Mouse (Mus musculus) CH12.LX (cell line): Measurements from ENCODE around the gene Wbp11. TPM values are rescaled to one million over a fixed set of nuclear protein-coding genes. Genes with fewer than 3 reads are reported as not detected.

Experiments
- DNase-seq: peaks from one replicate; pipeline ENCODE4 v3.0.0-alpha.2; 2013; ENCODE audit errors: extremely low read depth
- H3K27ac ChIP-seq: 2 replicates; pipeline ENCODE4 v1.5.1; 2012; ENCODE audit warnings: low read depth, mild to moderate bottlenecking, control low read depth, moderate library complexity; ENCODE audit not compliant: insufficient read depth
- H3K27me3 ChIP-seq: replicated peaks from 2 replicates; pipeline ENCODE3; 2012; ENCODE audit warnings: inconsistent platforms
- H3K36me3 ChIP-seq, 2 experiments: replicated peaks in 1 of 2; 2 replicates each; pipeline versions ENCODE3 to v1.6.1; 2012; ENCODE audit warnings: inconsistent platforms in 1 of 2, low read length in 1 of 2, mild to moderate bottlenecking in 1 of 2, mixed read lengths in 1 of 2, moderate library complexity in 1 of 2; ENCODE audit not compliant: control insufficient read depth in 1 of 2, insufficient read depth in 1 of 2
- H3K4me1 ChIP-seq, 2 experiments: 2 replicates each; pipeline ENCODE4 v1.6.1; 2012; ENCODE audit warnings: inconsistent platforms in 1 of 2, moderate library complexity in 1 of 2; ENCODE audit not compliant: insufficient read depth in 2 of 2, control insufficient read depth in 1 of 2
- H3K4me2 ChIP-seq: 2 replicates; pipeline ENCODE4 v1.6.1; 2012; ENCODE audit warnings: low read depth, mild to moderate bottlenecking, control low read depth; ENCODE audit not compliant: poor library complexity, insufficient read depth, severe bottlenecking
- H3K4me3 ChIP-seq, 3 experiments: fragments of 150-350 bp in 1 of 3; sonication (generic) in 1 of 3; replicated peaks in 1 of 3; 2 replicates each; pipeline versions ENCODE3 to v1.5.1; 2011 to 2012; ENCODE audit warnings: low read depth in 2 of 3, low read length in 2 of 3, mild to moderate bottlenecking in 2 of 3, moderate library complexity in 2 of 3, control low read depth in 1 of 3, improper control_type of control experiment in 1 of 3, inconsistent platforms in 1 of 3, mixed read lengths in 1 of 3; ENCODE audit not compliant: poor library complexity in 1 of 3
- H3K79me2 ChIP-seq: replicated peaks from 2 replicates; pipeline ENCODE4 v1.6.1; 2012; ENCODE audit warnings: mild to moderate bottlenecking, moderate library complexity; ENCODE audit not compliant: control insufficient read depth, poor library complexity, insufficient read depth, severe bottlenecking; ENCODE audit errors: extremely low read depth
- H3K9ac ChIP-seq: 2 replicates; pipeline ENCODE4 v1.6.1; 2012; ENCODE audit warnings: low read depth, mild to moderate bottlenecking, control low read depth, moderate library complexity; ENCODE audit not compliant: insufficient read depth
- H3K9me3 ChIP-seq: replicated peaks from 2 replicates; pipeline ENCODE3; 2012; ENCODE audit warnings: low read length, inconsistent platforms, mixed read lengths
- BHLHE40 ChIP-seq: IDR thresholded peaks from 2 replicates; pipeline ENCODE4 v1.6.1; 2011; ENCODE audit warnings: mild to moderate bottlenecking, low read depth, low read length, improper control_type of control experiment
- CHD1 ChIP-seq: IDR thresholded peaks from 2 replicates; pipeline ENCODE4 v1.6.1; 2012; ENCODE audit warnings: low read depth, low read length, improper control_type of control experiment, inconsistent platforms
- CHD2 ChIP-seq: IDR thresholded peaks from 2 replicates; pipeline ENCODE4 v1.6.1; 2011; ENCODE audit warnings: low read length, improper control_type of control experiment
- E2F4 ChIP-seq: IDR thresholded peaks from 2 replicates; pipeline ENCODE4 v1.6.1; 2011; ENCODE audit warnings: low read depth, low read length, improper control_type of control experiment; ENCODE audit not compliant: insufficient replicate concordance
- ELF1 ChIP-seq: IDR thresholded peaks from 2 replicates; pipeline ENCODE4 v1.6.1; 2014; ENCODE audit warnings: low read depth, mild to moderate bottlenecking, inconsistent platforms, low read length, improper control_type of control experiment
- EP300 ChIP-seq: IDR thresholded peaks from 2 replicates; pipeline ENCODE4 v1.6.1; 2011; ENCODE audit warnings: low read length, improper control_type of control experiment
- ETS1 ChIP-seq: conservative IDR thresholded peaks from 2 replicates; pipeline ENCODE4 v1.6.1; 2012; ENCODE audit warnings: low read depth, mild to moderate bottlenecking, inconsistent platforms, low read length, improper control_type of control experiment, moderate library complexity
- GABPA ChIP-seq: IDR thresholded peaks from 2 replicates; pipeline ENCODE4 v1.6.1; 2012; ENCODE audit warnings: low read depth, low read length, improper control_type of control experiment, inconsistent platforms; ENCODE audit not compliant: insufficient replicate concordance
- HCFC1 ChIP-seq: IDR thresholded peaks from 2 replicates; pipeline ENCODE4 v1.6.1; 2012; ENCODE audit warnings: low read depth, mild to moderate bottlenecking, inconsistent platforms, low read length, improper control_type of control experiment
- IRF4 ChIP-seq: IDR thresholded peaks from 2 replicates; pipeline ENCODE4 v1.6.1; 2014; ENCODE audit warnings: low read depth, mild to moderate bottlenecking, inconsistent platforms, low read length, improper control_type of control experiment
- JUN ChIP-seq: IDR thresholded peaks from 2 replicates; pipeline ENCODE4 v1.6.1; 2011; ENCODE audit warnings: low read depth, mild to moderate bottlenecking, low read length, improper control_type of control experiment, moderate library complexity; ENCODE audit not compliant: insufficient read depth
- KAT2A ChIP-seq: IDR thresholded peaks from 2 replicates; pipeline ENCODE4 v1.6.1; 2012; ENCODE audit warnings: low read length, improper control_type of control experiment, inconsistent platforms; ENCODE audit not compliant: insufficient replicate concordance
- MAFK ChIP-seq: IDR thresholded peaks from 2 replicates; pipeline ENCODE4 v1.6.1; 2011; ENCODE audit warnings: low read length, improper control_type of control experiment; ENCODE audit not compliant: insufficient replicate concordance
- MAX ChIP-seq: IDR thresholded peaks from 2 replicates; pipeline ENCODE4 v1.6.1; 2011; ENCODE audit warnings: low read length, improper control_type of control experiment
- MAZ ChIP-seq: IDR thresholded peaks from 2 replicates; pipeline ENCODE4 v1.6.1; 2012; ENCODE audit warnings: low read depth, mild to moderate bottlenecking, inconsistent platforms, low read length, improper control_type of control experiment, moderate library complexity
- MEF2A ChIP-seq: IDR thresholded peaks from 2 replicates; pipeline ENCODE4 v1.6.1; 2014; ENCODE audit warnings: low read depth, mild to moderate bottlenecking, inconsistent platforms, low read length, improper control_type of control experiment, borderline replicate concordance
- MXI1 ChIP-seq: IDR thresholded peaks from 2 replicates; pipeline ENCODE4 v1.6.1; 2011; ENCODE audit warnings: mild to moderate bottlenecking, low read depth, low read length, improper control_type of control experiment
- MYC ChIP-seq: IDR thresholded peaks from 2 replicates; pipeline ENCODE4 v1.6.1; 2011; ENCODE audit warnings: low read depth, mild to moderate bottlenecking, improper control_type of control experiment, low read length
- NELFE ChIP-seq: IDR thresholded peaks from 2 replicates; pipeline ENCODE4 v1.6.1; 2011; ENCODE audit warnings: low read depth, low read length, improper control_type of control experiment
- PAX5 ChIP-seq: IDR thresholded peaks from 2 replicates; pipeline ENCODE4 v1.6.1; 2012; ENCODE audit warnings: low read length, inconsistent platforms, mixed read lengths
- POLR2AphosphoS2 ChIP-seq: IDR thresholded peaks from 2 replicates; pipeline ENCODE4 v1.6.1; 2011; ENCODE audit warnings: low read depth, low read length, improper control_type of control experiment
- RAD21 ChIP-seq: IDR thresholded peaks from 2 replicates; pipeline ENCODE4 v1.6.1; 2011; ENCODE audit warnings: low read depth, mild to moderate bottlenecking, low read length, improper control_type of control experiment, moderate library complexity
- RCOR1 ChIP-seq: conservative IDR thresholded peaks from 2 replicates; pipeline ENCODE4 v1.6.1; 2012; ENCODE audit warnings: low read depth, mild to moderate bottlenecking, inconsistent platforms, low read length, improper control_type of control experiment
- SIN3A ChIP-seq: IDR thresholded peaks from 2 replicates; pipeline ENCODE4 v1.6.1; 2012; ENCODE audit warnings: low read length, improper control_type of control experiment, inconsistent platforms
- SMC3 ChIP-seq: IDR thresholded peaks from 2 replicates; pipeline ENCODE4 v1.6.1; 2011; ENCODE audit warnings: low read depth, low read length, improper control_type of control experiment
- TBP ChIP-seq: conservative IDR thresholded peaks from 2 replicates; pipeline ENCODE4 v1.6.1; 2011; ENCODE audit warnings: low read depth, low read length, improper control_type of control experiment
- UBTF ChIP-seq: IDR thresholded peaks from 2 replicates; pipeline ENCODE4 v1.6.1; 2012; ENCODE audit warnings: low read depth, mild to moderate bottlenecking, inconsistent platforms, low read length, improper control_type of control experiment, moderate library complexity
- USF1 ChIP-seq: IDR thresholded peaks from 2 replicates; pipeline ENCODE4 v1.6.1; 2014; ENCODE audit warnings: low read depth, mild to moderate bottlenecking, inconsistent platforms, low read length, improper control_type of control experiment
- USF2 ChIP-seq: conservative IDR thresholded peaks from 2 replicates; pipeline ENCODE4 v1.6.1; 2011; ENCODE audit warnings: low read depth, low read length, improper control_type of control experiment
- ZC3H11A ChIP-seq: IDR thresholded peaks from 2 replicates; pipeline ENCODE4 v1.6.1; 2012; ENCODE audit warnings: low read depth, mild to moderate bottlenecking, inconsistent platforms, low read length, improper control_type of control experiment
- ZMIZ1 ChIP-seq: IDR thresholded peaks from 2 replicates; pipeline ENCODE4 v1.6.1; 2012; ENCODE audit warnings: low read depth, mild to moderate bottlenecking, inconsistent platforms, low read length, improper control_type of control experiment
- ZNF384 ChIP-seq: IDR thresholded peaks from 2 replicates; pipeline ENCODE4 v1.6.1; 2012; ENCODE audit warnings: low read depth, low read length, improper control_type of control experiment, inconsistent platforms
- dilution Hi-C: fragments of 300-500 bp; cut with MboI; formaldehyde crosslinking; loops from 2 replicates; pipeline ENCODE4 v1.14.3; 2020; ENCODE audit warnings: low sequenced_read_pairs; ENCODE audit not compliant: extremely low pct_unique_long_range_greater_than_20kb, extremely low pct_ligation_motif_present
- in situ Hi-C: fragments of 300-500 bp; cut with MboI; formaldehyde crosslinking; loops from 3 replicates; pipeline ENCODE4 v1.14.3; 2019; ENCODE audit warnings: low sequenced_read_pairs, low pct_ligation_motif_present, low pct_unique_long_range_greater_than_20kb, mixed read lengths
- polyA plus RNA-seq: library from polyadenylated mRNA; unstranded; fragments of >175 nt; gene quantifications from 2 replicates; pipeline ENCODE4 v1.2.1, GENCODE M21; 2012; ENCODE audit warnings: low read depth; ENCODE audit not compliant: insufficient read length
- total RNA-seq, 2 experiments: library from RNA; depleted of rRNA; stranded (reverse); fragments of 300-350 nt in 1 of 2; fragments of >200 nt in 1 of 2; gene quantifications; 2 replicates each; pipeline ENCODE4 v1.2.3; 2012 to 2014

The Wbp11 gene
- total and polyA plus RNA-seq, 3 experiments: 27.7 to 189 (median 51.3) TPM

GRCm38 (mm10) chr6:136809673-136810072 is 18.4 kb downstream of the Wbp11 start:
- Histone ChIP-seq H3K27me3 (no peaks in the 10 kb centered on the region), H3K9me3 (no peaks in the 10 kb centered on the region), H3K27ac (no peak overlapping the region), H3K36me3 (peaks cover 24 to 41% of the 10 kb centered on the region in 2 experiments), H3K4me1 (peaks cover 6 to 50% of the 10 kb centered on the region in 2 experiments), H3K4me2 (peak overlapping the region; percentile 94), H3K4me3 (peak overlapping the region; percentile 86 to 92 (median 90)), H3K9ac (peak overlapping the region; percentile 67), H3K79me2 (peaks cover 30% of the 10 kb centered on the region)
- peak; percentile 58 for DNase-seq
- dilution Hi-C loops: no loop called here
- TF ChIP-seq MAX (peak; percentile 98), ZMIZ1 (no peak), MYC (peak; percentile 98), GABPA (no peak), UBTF (no peak), PAX5 (no peak), ETS1 (0 out of 2 replicates have a peak, but pooled peaks have one; percentile 15), BHLHE40 (peak; percentile 60), POLR2AphosphoS2 (no peak), USF2 (peak; percentile 46), IRF4 (0 out of 2 replicates have a peak, but pooled peaks have one; percentile 10), MAFK (no peak), EP300 (no peak), MXI1 (peak; percentile 94), JUN (no peak)
- in situ Hi-C loops: no loop called here

GRCm38 (mm10) chr6:136809077-136809476 is 19.0 kb downstream of the Wbp11 start:
- Histone ChIP-seq H3K79me2 (peaks cover 30% of the 10 kb centered on the region), H3K4me2 (peak overlapping the region; percentile 94), H3K36me3 (peaks cover 18 to 35% of the 10 kb centered on the region in 2 experiments), H3K27me3 (no peaks in the 10 kb centered on the region), H3K9me3 (no peaks in the 10 kb centered on the region), H3K9ac (peak overlapping the region; percentile 67), H3K4me3 (peak overlapping the region; percentile 86 to 92 (median 90)), H3K27ac (peak overlapping the region; percentile 58; the same call in 1 of the 2 replicates), H3K4me1 (peaks cover 6 to 50% of the 10 kb centered on the region in 2 experiments)
- in situ Hi-C loops (no loop called here), dilution Hi-C loops (no loop called here)
- DNase-seq: peak; percentile 61
- peak; percentile 26; the same call in 1 of the 2 replicates for TF ChIP-seq MYC
- TF ChIP-seq EP300: no peak
- no peak for TF ChIP-seq MXI1
- no peak for TF ChIP-seq MEF2A
- no peak for TF ChIP-seq SMC3
- TF ChIP-seq CHD2: no peak
- TF ChIP-seq MAX: no peak
- TF ChIP-seq HCFC1: peak; percentile 11; the same call in 1 of the 2 replicates
- no peak for TF ChIP-seq POLR2AphosphoS2
- no peak for TF ChIP-seq ETS1
- TF ChIP-seq ZNF384: 0 out of 2 replicates have a peak, but pooled peaks have one; percentile 7
- no peak for TF ChIP-seq RAD21
- TF ChIP-seq ELF1: peak; percentile 73
- peak; percentile 69 for TF ChIP-seq SIN3A
- no peak; the same call in 1 of the 2 replicates for TF ChIP-seq ZMIZ1
- TF ChIP-seq USF1: no peak
- TF ChIP-seq E2F4: no peak
- TF ChIP-seq RCOR1: no peak
- TF ChIP-seq ZC3H11A: no peak
- 0 out of 2 replicates have a peak, but pooled peaks have one; percentile 26 for TF ChIP-seq TBP
- TF ChIP-seq BHLHE40: no peak
- no peak for TF ChIP-seq KAT2A
- TF ChIP-seq GABPA: no peak
- no peak; the same call in 1 of the 2 replicates for TF ChIP-seq CHD1
- no peak for TF ChIP-seq NELFE
- no peak for TF ChIP-seq MAZ
